Mouse (Mus musculus) testis, postnatal 14 days (tissue): Measurements from ENCODE around the gene Ephx4.
A peak's percentile ranks its signal among the peaks of the same experiment; 100 is the strongest.
"Not testable (repeated sequence)": the region's sequence is repeated elsewhere in the genome, so short reads cannot be mapped to it uniquely, and the experiment has no call there.

Experiments
- DNase-seq: peaks from one replicate; pipeline ENCODE4 v3.0.0; 2021; ENCODE audit warnings: low spot score

Gene Ephx4

GRCm38 (mm10) chr5:107402436-107402835 is at the start of gene Ephx4:
Gene Ephx4 (plus strand): TSS chr5:107402736.
- DNase-seq = no peak

- no peak for DNase-seq
Observed at GRCm38 (mm10) chr5:107353981-107354380, 48.6 kb upstream of the Ephx4 start.

- DNase-seq = no peak
Observed at GRCm38 (mm10) chr5:107355801-107356200, 46.7 kb upstream of the Ephx4 start.

- DNase-seq = no peak
Observed at GRCm38 (mm10) chr5:107357723-107358122, 44.8 kb upstream of the Ephx4 start.

GRCm38 (mm10) chr5:107359395-107360053 is 43.0 kb upstream of the Ephx4 start:
- peak; percentile 90 for DNase-seq

GRCm38 (mm10) chr5:107360054-107360730 is 42.3 kb upstream of the Ephx4 start:
- DNase-seq = no peak

GRCm38 (mm10) chr5:107370040-107370439 is 32.5 kb upstream of the Ephx4 start:
- no peak for DNase-seq

GRCm38 (mm10) chr5:107371335-107371734 is 31.2 kb upstream of the Ephx4 start:
- DNase-seq = no peak

GRCm38 (mm10) chr5:107373256-107373655 is 29.3 kb upstream of the Ephx4 start:
- no peak for DNase-seq

- DNase-seq = not testable (repeated sequence)
Observed at GRCm38 (mm10) chr5:107386448-107386847, 16.1 kb upstream of the Ephx4 start.

GRCm38 (mm10) chr5:107387788-107388187 is 14.7 kb upstream of the Ephx4 start:
- DNase-seq = no peak

- DNase-seq = no peak
Observed at GRCm38 (mm10) chr5:107389373-107389772, 13.2 kb upstream of the Ephx4 start.

- no peak for DNase-seq
Observed at GRCm38 (mm10) chr5:107394437-107394836, 8.1 kb upstream of the Ephx4 start.

GRCm38 (mm10) chr5:107403011-107403946 is 743 bp downstream of the Ephx4 start:
- peak; percentile 21 for DNase-seq

- DNase-seq = no peak
Observed at GRCm38 (mm10) chr5:107403947-107404684, 1.6 kb downstream of the Ephx4 start.

GRCm38 (mm10) chr5:107405361-107405760 is 2.8 kb downstream of the Ephx4 start:
- DNase-seq = no peak

GRCm38 (mm10) chr5:107410305-107410704 is 7.8 kb downstream of the Ephx4 start:
- DNase-seq = no peak

GRCm38 (mm10) chr5:107411326-107411725 is 8.8 kb downstream of the Ephx4 start:
- DNase-seq = no peak

GRCm38 (mm10) chr5:107412285-107412684 is 9.7 kb downstream of the Ephx4 start:
- no peak for DNase-seq

- DNase-seq = no peak
Observed at GRCm38 (mm10) chr5:107415098-107415497, 12.6 kb downstream of the Ephx4 start.

- DNase-seq = no peak
Observed at GRCm38 (mm10) chr5:107421676-107422075, 19.1 kb downstream of the Ephx4 start.

- DNase-seq = no peak
Observed at GRCm38 (mm10) chr5:107431249-107431648, 28.7 kb downstream of the Ephx4 start, which contains the start of gene Lpcat2b. Gene Lpcat2b (plus strand): TSS chr5:107431549.
